24 mouse cellular contexts compared by ENCODE assay signal in genomic region chr10:103114629-103115028, GRCm38 (mm10).
DNase-seq lines count a peak whose midpoint lies in the region; ATAC-seq lines count a peak whose summit lies in the region.
"Had no signal": no experiment of that assay in that cellular context is flagged by ENCODE, and none has a peak within 500 bp of the region (broad histone marks: within the 10 kb centered on the region; RNA-seq: fewer than 3 reads in every experiment).

No protein-coding gene starts in this region.

- DNase-seq in kidney, postnatal 25 days = no peak
- peak; percentile 10 to 23 for DNase-seq in kidney, postnatal 4 days
- DNase-seq in kidney, postnatal 10 days = no peak
- peak; percentile 90 for DNase-seq in embryonic facial prominence, embryonic 11.5 days (ENCODE audit: low spot score)
- DNase-seq in left cerebral cortex, postnatal 4 days = no peak
- DNase-seq: adrenal gland, postnatal 14 days; cerebellum, adult 18-20 months; cerebellum, adult 9-11 months; cerebellum, postnatal 36 days; forebrain, postnatal 0 days; gastrocnemius, postnatal 14 days; heart, adult 2 months; heart, postnatal 14 days had no signal

- peak overlapping the region; percentile 51; the same call in 1 of the 2 replicates for H3K27ac ChIP-seq in kidney, embryonic 14.5 days (ENCODE audit: low read depth, low read length)
- 0 out of 2 replicates have a peak overlapping the region, but pooled peaks have one; percentile 22 for H3K27ac ChIP-seq in embryonic facial prominence, embryonic 11.5 days (replicated peaks; ENCODE audit: low read depth, low read length)
- H3K27ac ChIP-seq in embryonic facial prominence, embryonic 15.5 days (replicated peaks) = peak overlapping the region; percentile 75
- H3K27ac ChIP-seq: forebrain, embryonic 13.5 days; heart, adult 2 months; heart, embryonic 15.5 days; hindbrain, embryonic 13.5 days; hindbrain, postnatal 0 days had no signal

- H3K4me1 ChIP-seq in kidney, embryonic 14.5 days (ENCODE audit: control insufficient read depth, insufficient read depth, low read length) = no peaks in the 10 kb centered on the region
- H3K4me1 ChIP-seq in embryonic facial prominence, embryonic 11.5 days (ENCODE audit: control insufficient read depth, insufficient read depth, low read length) = no peaks in the 10 kb centered on the region
- no peaks in the 10 kb centered on the region for H3K4me1 ChIP-seq in embryonic facial prominence, embryonic 15.5 days
- H3K4me1 ChIP-seq: forebrain, embryonic 13.5 days; heart, embryonic 15.5 days; hindbrain, embryonic 13.5 days had no signal

- H3K9me3 ChIP-seq in kidney, embryonic 14.5 days (ENCODE audit: control insufficient read depth, low read length) = no peaks in the 10 kb centered on the region
- H3K9me3 ChIP-seq in embryonic facial prominence, embryonic 11.5 days (replicated peaks; ENCODE audit: control insufficient read depth, low read length) = no peaks in the 10 kb centered on the region
- H3K9me3 ChIP-seq in embryonic facial prominence, embryonic 15.5 days (replicated peaks) = no peaks in the 10 kb centered on the region
- H3K9me3 ChIP-seq: forebrain, embryonic 13.5 days; heart, embryonic 15.5 days; hindbrain, embryonic 13.5 days had no signal

- no peak overlapping the region for H3K4me2 ChIP-seq in kidney, embryonic 14.5 days (replicated peaks; ENCODE audit: low read depth, low read length)
- no peak overlapping the region for H3K4me2 ChIP-seq in embryonic facial prominence, embryonic 11.5 days (ENCODE audit: low read depth, low read length)
- no peak overlapping the region; the same call in 1 of the 2 replicates for H3K4me2 ChIP-seq in embryonic facial prominence, embryonic 15.5 days (replicated peaks)
- H3K4me2 ChIP-seq: forebrain, embryonic 13.5 days; heart, embryonic 11.5 days; heart, embryonic 15.5 days; hindbrain, embryonic 13.5 days had no signal

- 49% methylated on average over 6 of the region's 6 CpGs for WGBS in kidney, embryonic 14.5 days
- WGBS in embryonic facial prominence, embryonic 11.5 days = 26% methylated on average over 6 of the region's 6 CpGs
- WGBS in embryonic facial prominence, embryonic 15.5 days = 25% methylated on average over 6 of the region's 6 CpGs

- H3K9ac ChIP-seq in kidney, embryonic 14.5 days (ENCODE audit: low read depth, low read length) = no peak overlapping the region
- H3K9ac ChIP-seq in embryonic facial prominence, embryonic 11.5 days (replicated peaks; ENCODE audit: low read length) = no peak overlapping the region
- H3K9ac ChIP-seq in embryonic facial prominence, embryonic 15.5 days = no peak overlapping the region
- H3K9ac ChIP-seq: forebrain, embryonic 13.5 days; forebrain, postnatal 0 days; heart, embryonic 15.5 days; hindbrain, embryonic 13.5 days had no signal

- peak; percentile 73; the same call in 1 of the 2 replicates for ATAC-seq in kidney, embryonic 14.5 days (ENCODE audit: low FRiP score, low TSS enrichment)
- peak; percentile 87 for ATAC-seq in embryonic facial prominence, embryonic 11.5 days (replicated peaks; ENCODE audit: insufficient number of reproducible peaks, low FRiP score, low TSS enrichment, low read depth)
- ATAC-seq in embryonic facial prominence, embryonic 15.5 days (ENCODE audit: insufficient number of reproducible peaks, low FRiP score, low TSS enrichment, low read depth) = peak; percentile 39; the same call in 1 of the 2 replicates
- no peak for ATAC-seq in erythroblast, adult 5-6 weeks (replicated peaks; ENCODE audit: low FRiP score, poor library complexity, severe bottlenecking)
- ATAC-seq: activated CD4-positive, CD25-positive, alpha-beta regulatory T cell, adult 4 months; forebrain, embryonic 13.5 days; forebrain, postnatal 0 days; hindbrain, postnatal 0 days; Patski had no signal

- intact Hi-C loops in left cerebral cortex, postnatal 4 days (cut with DNase I) = no loop called here

- no peak overlapping the region for H3K4me3 ChIP-seq in kidney, embryonic 14.5 days (ENCODE audit: low read length)
- no peak overlapping the region for H3K4me3 ChIP-seq in embryonic facial prominence, embryonic 11.5 days (ENCODE audit: low read depth, low read length)
- H3K4me3 ChIP-seq in embryonic facial prominence, embryonic 15.5 days (replicated peaks) = no peak overlapping the region
- H3K4me3 ChIP-seq: forebrain, embryonic 13.5 days; heart, adult 2 months; heart, embryonic 15.5 days; hindbrain, embryonic 13.5 days had no signal

- no peaks in the 10 kb centered on the region for H3K27me3 ChIP-seq in kidney, embryonic 14.5 days (ENCODE audit: control insufficient read depth, insufficient read depth, low read length)
- no peaks in the 10 kb centered on the region for H3K27me3 ChIP-seq in embryonic facial prominence, embryonic 11.5 days (ENCODE audit: control insufficient read depth, insufficient read depth, low read length)
- H3K27me3 ChIP-seq in embryonic facial prominence, embryonic 15.5 days = no peaks in the 10 kb centered on the region
- H3K27me3 ChIP-seq: CH12.LX; forebrain, embryonic 13.5 days; heart, embryonic 15.5 days; hindbrain, embryonic 13.5 days; Patski had no signal

- no peaks in the 10 kb centered on the region for H3K36me3 ChIP-seq in kidney, embryonic 14.5 days (ENCODE audit: control insufficient read depth, insufficient read depth, low read length)
- H3K36me3 ChIP-seq in embryonic facial prominence, embryonic 11.5 days (replicated peaks; ENCODE audit: control insufficient read depth, insufficient read depth, low read depth, low read length) = no peaks in the 10 kb centered on the region
- no peaks in the 10 kb centered on the region for H3K36me3 ChIP-seq in embryonic facial prominence, embryonic 15.5 days
- H3K36me3 ChIP-seq: heart, embryonic 15.5 days; hindbrain, embryonic 13.5 days had no signal

Comparison
In these comparisons a context has a peak if more than half of its experiments do, and no peak if none do; other contexts are left out.
1. DNase-seq: peak in kidney, postnatal 4 days (2 of 2) and embryonic facial prominence, embryonic 11.5 days (single experiment); none in kidney, postnatal 25 days (0 of 2), kidney, postnatal 10 days (single experiment) and left cerebral cortex, postnatal 4 days (single experiment).
2. H3K27ac ChIP-seq: peak in every context shown above with its lines; median percentile 75 in embryonic facial prominence, embryonic 15.5 days; 51 in kidney, embryonic 14.5 days; 22 in embryonic facial prominence, embryonic 11.5 days.